Comparison of ENCODE assay signal across 8 mouse cellular contexts in the genomic region with DNA sequence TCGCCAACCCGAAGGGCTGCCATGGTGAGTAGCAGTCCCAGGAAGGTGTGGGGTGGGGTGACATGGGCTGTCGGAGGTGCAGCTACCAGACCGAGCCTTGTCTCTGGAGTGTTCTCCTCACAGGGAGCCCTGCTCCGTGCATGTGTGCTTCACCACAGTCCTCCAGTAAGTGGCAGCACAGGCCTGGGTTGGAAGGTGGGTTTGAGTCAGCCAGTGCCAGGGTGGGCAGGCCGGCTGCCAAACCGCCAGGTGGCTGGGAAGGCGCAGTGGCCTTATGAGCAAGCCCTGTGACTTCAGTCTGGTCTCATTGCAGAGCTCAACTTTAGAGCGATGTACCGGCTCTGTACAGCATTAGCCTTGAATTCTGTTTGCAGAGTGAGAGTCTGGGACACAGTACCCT. TPM values are rescaled to one million over a fixed set of nuclear protein-coding genes. Genes with fewer than 3 reads are reported as not detected.
A peak's percentile ranks its signal among the peaks of the same experiment; 100 is the strongest.
DNase-seq lines count a peak whose midpoint lies in the region; ATAC-seq lines count a peak whose summit lies in the region.

No protein-coding gene starts in this region.

- peak; percentile 89 for ATAC-seq in forebrain, embryonic 12.5 days (ENCODE audit: low FRiP score)
- ATAC-seq in heart, embryonic 15.5 days (replicated peaks; ENCODE audit: insufficient number of reproducible peaks, insufficient read depth, low FRiP score, low read depth), result peak; percentile 79
- peak; percentile 39; the same call in 1 of the 2 replicates for ATAC-seq in liver, embryonic 11.5 days (replicated peaks; ENCODE audit: low FRiP score)
- peak; percentile 83; the same call in 1 of the 2 replicates for ATAC-seq in neural tube, embryonic 11.5 days (ENCODE audit: insufficient read depth, low FRiP score, low TSS enrichment)
- ATAC-seq in stomach, embryonic 16.5 days (ENCODE audit: insufficient read depth, low FRiP score), result peak; percentile 79; the same call in 1 of the 2 replicates

- H3K27me3 ChIP-seq in forebrain, embryonic 12.5 days, result no peaks in the 10 kb centered on the region
- H3K27me3 ChIP-seq in heart, embryonic 15.5 days, result no peaks in the 10 kb centered on the region
- no peaks in the 10 kb centered on the region for H3K27me3 ChIP-seq in liver, embryonic 11.5 days (replicated peaks; ENCODE audit: control insufficient read depth, insufficient read depth, low read length)
- no peaks in the 10 kb centered on the region for H3K27me3 ChIP-seq in neural tube, embryonic 11.5 days (ENCODE audit: control insufficient read depth, insufficient read depth, low read length)
- H3K27me3 ChIP-seq in stomach, embryonic 16.5 days (ENCODE audit: control insufficient read depth, insufficient read depth, low read length), result no peaks in the 10 kb centered on the region

- no peak overlapping the region for H3K4me2 ChIP-seq in forebrain, embryonic 12.5 days
- H3K4me2 ChIP-seq in heart, embryonic 15.5 days, result no peak overlapping the region
- no peak overlapping the region for H3K4me2 ChIP-seq in liver, embryonic 11.5 days
- H3K4me2 ChIP-seq in neural tube, embryonic 11.5 days (ENCODE audit: low read depth), result no peak overlapping the region
- H3K4me2 ChIP-seq in stomach, embryonic 16.5 days (ENCODE audit: low read depth, low read length), result no peak overlapping the region

- no peaks in the 10 kb centered on the region for H3K36me3 ChIP-seq in forebrain, embryonic 12.5 days (replicated peaks)
- H3K36me3 ChIP-seq in heart, embryonic 15.5 days, result no peaks in the 10 kb centered on the region
- H3K36me3 ChIP-seq in liver, embryonic 11.5 days (ENCODE audit: control insufficient read depth, insufficient read depth, low read length), result no peaks in the 10 kb centered on the region
- H3K36me3 ChIP-seq in neural tube, embryonic 11.5 days (ENCODE audit: control insufficient read depth, insufficient read depth, low read length), result no peaks in the 10 kb centered on the region
- no peaks in the 10 kb centered on the region for H3K36me3 ChIP-seq in stomach, embryonic 16.5 days (ENCODE audit: control insufficient read depth, insufficient read depth, low read length)

- no peak overlapping the region for H3K27ac ChIP-seq in forebrain, embryonic 12.5 days
- H3K27ac ChIP-seq in heart, embryonic 15.5 days, result peak overlapping the region; percentile 66
- H3K27ac ChIP-seq in liver, embryonic 11.5 days (ENCODE audit: low read depth, low read length), result no peak overlapping the region
- H3K27ac ChIP-seq in neural tube, embryonic 11.5 days (ENCODE audit: low read depth, low read length), result no peak overlapping the region
- no peak overlapping the region for H3K27ac ChIP-seq in stomach, embryonic 16.5 days (ENCODE audit: low read length)

- no peak overlapping the region for H3K4me3 ChIP-seq in forebrain, embryonic 12.5 days (replicated peaks)
- H3K4me3 ChIP-seq in heart, embryonic 15.5 days, result no peak overlapping the region
- no peak overlapping the region for H3K4me3 ChIP-seq in liver, embryonic 11.5 days (ENCODE audit: low read depth, low read length)
- H3K4me3 ChIP-seq in neural tube, embryonic 11.5 days (ENCODE audit: low read depth, low read length), result no peak overlapping the region
- H3K4me3 ChIP-seq in stomach, embryonic 16.5 days (replicated peaks; ENCODE audit: low read length), result no peak overlapping the region

- no peaks in the 10 kb centered on the region for H3K9me3 ChIP-seq in forebrain, embryonic 12.5 days
- H3K9me3 ChIP-seq in heart, embryonic 15.5 days (replicated peaks), result no peaks in the 10 kb centered on the region
- no peaks in the 10 kb centered on the region for H3K9me3 ChIP-seq in liver, embryonic 11.5 days (ENCODE audit: control insufficient read depth, low read length)
- no peaks in the 10 kb centered on the region for H3K9me3 ChIP-seq in neural tube, embryonic 11.5 days (ENCODE audit: control insufficient read depth, low read length)
- no peaks in the 10 kb centered on the region for H3K9me3 ChIP-seq in stomach, embryonic 16.5 days (replicated peaks; ENCODE audit: control insufficient read depth, low read length)

- WGBS in forebrain, embryonic 12.5 days, result 34% methylated on average over 10 of the region's 10 CpGs
- 32% methylated on average over 10 of the region's 10 CpGs for WGBS in heart, embryonic 15.5 days
- WGBS in liver, embryonic 11.5 days, result 50% methylated on average over 10 of the region's 10 CpGs
- 47% methylated on average over 10 of the region's 10 CpGs for WGBS in neural tube, embryonic 11.5 days
- WGBS in stomach, embryonic 16.5 days, result 44% methylated on average over 10 of the region's 10 CpGs

- DNase-seq in A20 (ENCODE audit: low read depth, low spot score), result peak; percentile 37
- DNase-seq in brain, adult 2 months (ENCODE audit: low read depth, low spot score), result peak; percentile 99
- peak; percentile 87 for DNase-seq in kidney, postnatal 10 days
- no peak for DNase-seq in liver, embryonic 11.5 days (ENCODE audit: low spot score)
- DNase-seq in neural tube, embryonic 11.5 days (ENCODE audit: low spot score), result peak; percentile 67

- H3K9ac ChIP-seq in forebrain, embryonic 12.5 days, result no peak overlapping the region
- H3K9ac ChIP-seq in heart, embryonic 15.5 days, result no peak overlapping the region
- H3K9ac ChIP-seq in liver, embryonic 11.5 days (ENCODE audit: low read depth, low read length), result no peak overlapping the region
- no peak overlapping the region for H3K9ac ChIP-seq in neural tube, embryonic 11.5 days (ENCODE audit: low read length)
- H3K9ac ChIP-seq in stomach, embryonic 16.5 days (ENCODE audit: low read length), result no peak overlapping the region

- peaks cover 19% of the 10 kb centered on the region for H3K4me1 ChIP-seq in forebrain, embryonic 12.5 days
- H3K4me1 ChIP-seq in heart, embryonic 15.5 days (replicated peaks), result peaks cover 53% of the 10 kb centered on the region
- peaks cover 2% of the 10 kb centered on the region; the same call in 1 of the 2 replicates for H3K4me1 ChIP-seq in liver, embryonic 11.5 days (replicated peaks; ENCODE audit: control insufficient read depth, insufficient read depth, low read length)
- H3K4me1 ChIP-seq in neural tube, embryonic 11.5 days (ENCODE audit: control insufficient read depth, insufficient read depth, low read length), result no peaks in the 10 kb centered on the region
- H3K4me1 ChIP-seq in stomach, embryonic 16.5 days (ENCODE audit: control insufficient read depth, insufficient read depth, low read length), result no peaks in the 10 kb centered on the region

RNA-seq across cellular contexts. Expression of gene Camk1g, which starts 39.9 kb away (rescaled TPM):
- 20.5 and 20.6 TPM in 2 replicates for polyA plus RNA-seq in forebrain, embryonic 12.5 days (2016; fragmentation: Nextera tagmentation; extraction: Ambion mirVana)
- 11.5 and 13.3 TPM in 2 replicates for polyA plus RNA-seq in heart, embryonic 15.5 days (2015; fragmentation: Nextera tagmentation; extraction: Ambion mirVana)
- 3.3 TPM in 2 replicates for polyA plus RNA-seq in liver, embryonic 11.5 days (2014; fragmentation: Nextera tagmentation; extraction: Ambion mirVana)
- 12.4 and 13.3 TPM in 2 replicates for polyA plus RNA-seq in neural tube, embryonic 11.5 days (2014; fragmentation: Nextera tagmentation; extraction: Ambion mirVana)
- polyA plus RNA-seq in stomach, embryonic 16.5 days (2015; fragmentation: Nextera tagmentation; extraction: Ambion mirVana), result 7.9 and 8.4 TPM in 2 replicates

RNA-seq across cellular contexts. Expression of gene G0s2, which starts 57.2 kb away (rescaled TPM):
- 6.3 and 6.9 TPM in 2 replicates for polyA plus RNA-seq in forebrain, embryonic 12.5 days (2016; fragmentation: Nextera tagmentation; extraction: Ambion mirVana)
- 103 and 106 TPM in 2 replicates for polyA plus RNA-seq in heart, embryonic 15.5 days (2015; fragmentation: Nextera tagmentation; extraction: Ambion mirVana)
- polyA plus RNA-seq in liver, embryonic 11.5 days (2014; fragmentation: Nextera tagmentation; extraction: Ambion mirVana), result 33.2 and 33.3 TPM in 2 replicates
- 7.4 and 7.9 TPM in 2 replicates for polyA plus RNA-seq in neural tube, embryonic 11.5 days (2014; fragmentation: Nextera tagmentation; extraction: Ambion mirVana)
- polyA plus RNA-seq in stomach, embryonic 16.5 days (2015; fragmentation: Nextera tagmentation; extraction: Ambion mirVana), result 36.5 and 46.7 TPM in 2 replicates

Comparison
In these comparisons a context has a peak if more than half of its experiments do, and no peak if none do; other contexts are left out.
1. ATAC-seq: peak in every context shown above with its lines; median percentile 89 in forebrain, embryonic 12.5 days; 83 in neural tube, embryonic 11.5 days; 79 in heart, embryonic 15.5 days; 79 in stomach, embryonic 16.5 days; 39 in liver, embryonic 11.5 days.